Mouse (Mus musculus) small intestine, adult 2 months (tissue): ENCODE measurements at regions not wholly inside any gene's neighbourhood (a gene's known extent, or its start where the extent isn't known, plus 50 kb on each side); places are given as distances from the start of the nearest gene placed in this dataset.

Experiments
- H3K27ac ChIP-seq: fragments of 200-500 bp; 2 replicates; pipeline ENCODE4 v1.5.1; 2012; ENCODE audit warnings: low read depth, low read length, control low read depth, inconsistent platforms; ENCODE audit not compliant: insufficient read depth
- H3K27me3 ChIP-seq: fragments of 200-500 bp; 2 replicates; pipeline ENCODE4 v1.6.1; 2012; ENCODE audit warnings: mild to moderate bottlenecking, moderate library complexity, low read length, inconsistent platforms; ENCODE audit not compliant: control insufficient read depth, insufficient read depth
- H3K36me3 ChIP-seq: fragments of 200-500 bp; 2 replicates; pipeline ENCODE4 v1.6.1; 2012; ENCODE audit warnings: mild to moderate bottlenecking, low read length, control low read depth, inconsistent platforms; ENCODE audit not compliant: control insufficient read depth, insufficient read depth
- H3K4me1 ChIP-seq: fragments of 200-500 bp; 2 replicates; pipeline ENCODE4 v1.6.1; 2012; ENCODE audit warnings: low read length, inconsistent platforms, mixed read lengths; ENCODE audit not compliant: control insufficient read depth, insufficient read depth, insufficient read length
- H3K4me3 ChIP-seq: fragments of 200-500 bp; 2 replicates; pipeline ENCODE4 v1.5.1; 2012; ENCODE audit warnings: low read depth, mild to moderate bottlenecking, control low read depth, inconsistent platforms, low read length, moderate library complexity
- CTCF ChIP-seq: fragments of 200-500 bp; IDR thresholded peaks from 2 replicates; pipeline ENCODE4 v1.5.1; 2012; ENCODE audit warnings: low read depth, mild to moderate bottlenecking, control low read depth, inconsistent platforms, low read length, moderate library complexity, mixed read lengths; ENCODE audit not compliant: insufficient replicate concordance, insufficient read length; ENCODE audit errors: extremely low read depth
- POLR2A ChIP-seq: fragments of 200-500 bp; IDR thresholded peaks from 2 replicates; pipeline ENCODE4 v1.6.1; 2012; ENCODE audit warnings: low read depth, mild to moderate bottlenecking, control low read depth, inconsistent platforms, low read length, moderate library complexity
- WGBS: fragments of 180-500 bp; shearing (Covaris S2); methylation state at CpG from one replicate; pipeline ENCODE4 v1.1.7; 2018; 5-methylcytosine and 5-hydroxymethylcytosine counted together

GRCm38 (mm10) chr3:103421275-103421621 is 142.2 kb downstream of the Trim33 start:
- no peak for TF ChIP-seq CTCF
- TF ChIP-seq POLR2A = no peak
- Histone ChIP-seq H3K27me3 (no peaks in the 10 kb centered on the region), H3K36me3 (no peaks in the 10 kb centered on the region), H3K4me3 (no peak overlapping the region), H3K4me1 (no peaks in the 10 kb centered on the region), H3K27ac (no peak overlapping the region)
- WGBS = 66% methylated on average over 9 of the region's 9 CpGs

DNA sequence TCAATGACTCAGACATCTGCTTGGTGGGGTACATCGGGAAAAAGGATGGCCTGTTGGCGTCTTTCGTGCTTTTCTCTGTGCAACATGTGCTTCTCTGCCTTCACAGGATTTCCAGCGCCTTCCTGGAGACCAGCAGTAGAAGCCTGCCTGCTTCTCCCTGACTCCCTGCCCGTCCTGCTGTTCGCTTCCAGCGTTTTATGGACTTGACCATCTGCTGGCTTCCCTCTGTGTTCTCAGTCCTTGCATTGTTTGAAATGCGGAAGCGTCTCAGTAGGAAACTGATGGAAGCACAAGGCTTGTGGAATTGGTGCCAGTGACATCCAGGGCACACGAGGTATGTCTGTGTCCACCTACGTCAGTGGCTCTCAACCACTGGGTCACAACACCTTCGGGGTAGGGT is 143.7 kb downstream of the Trim33 start:
- TF ChIP-seq CTCF (no peak), POLR2A (no peak)
- H3K27ac ChIP-seq = no peak overlapping the region
- no peak overlapping the region for H3K4me3 ChIP-seq
- no peaks in the 10 kb centered on the region for H3K27me3 ChIP-seq
- 87% methylated on average over 12 of the region's 12 CpGs for WGBS
- no peaks in the 10 kb centered on the region for H3K36me3 ChIP-seq
- H3K4me1 ChIP-seq = no peaks in the 10 kb centered on the region

DNA sequence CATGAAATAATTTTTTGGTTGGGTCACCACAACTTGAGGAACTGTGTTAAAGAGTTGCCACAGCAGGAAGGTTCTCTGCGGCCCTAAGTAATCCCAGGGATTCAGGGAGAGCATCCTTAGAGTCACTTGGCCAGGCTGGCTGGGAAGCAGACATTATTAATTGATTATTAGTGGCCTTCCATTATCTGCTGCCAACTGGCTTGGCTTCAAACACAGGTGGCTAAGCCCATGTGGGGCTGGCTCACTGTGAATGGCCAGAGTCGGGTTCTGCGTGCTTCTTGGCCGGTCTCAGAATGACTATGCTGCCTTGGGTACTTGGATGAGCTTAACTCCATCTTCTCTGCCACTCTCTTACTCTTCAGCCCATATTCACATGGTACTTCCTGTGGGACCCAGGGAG is 144.2 kb downstream of the Trim33 start:
- no peak for TF ChIP-seq POLR2A
- TF ChIP-seq CTCF = no peak
- H3K4me3 ChIP-seq = no peak overlapping the region
- no peaks in the 10 kb centered on the region for H3K27me3 ChIP-seq
- no peak overlapping the region for H3K27ac ChIP-seq
- H3K36me3 ChIP-seq = no peaks in the 10 kb centered on the region
- no peaks in the 10 kb centered on the region for H3K4me1 ChIP-seq
- 86% methylated on average over 4 of the region's 4 CpGs for WGBS

- Histone ChIP-seq H3K4me3 (no peak overlapping the region), H3K4me1 (no peaks in the 10 kb centered on the region), H3K27me3 (no peaks in the 10 kb centered on the region), H3K36me3 (no peaks in the 10 kb centered on the region), H3K27ac (no peak overlapping the region)
- TF ChIP-seq POLR2A (no peak), CTCF (no peak)
- 77% methylated on average over 19 of the region's 19 CpGs for WGBS
These were observed 146.8 kb downstream of the Trim33 start for GRCm38 (mm10) chr3:103425812-103426430.

GRCm38 (mm10) chr3:103429227-103429788 is 145.7 kb upstream of the Syt6 start:
- 10% methylated on average over 5 of the region's 5 CpGs for WGBS
- Histone ChIP-seq H3K27ac (no peak overlapping the region), H3K27me3 (no peaks in the 10 kb centered on the region), H3K4me1 (no peaks in the 10 kb centered on the region), H3K4me3 (no peak overlapping the region), H3K36me3 (no peaks in the 10 kb centered on the region)
- TF ChIP-seq POLR2A = no peak
- TF ChIP-seq CTCF = peak; percentile 51; the same call in 1 of the 2 replicates

DNA sequence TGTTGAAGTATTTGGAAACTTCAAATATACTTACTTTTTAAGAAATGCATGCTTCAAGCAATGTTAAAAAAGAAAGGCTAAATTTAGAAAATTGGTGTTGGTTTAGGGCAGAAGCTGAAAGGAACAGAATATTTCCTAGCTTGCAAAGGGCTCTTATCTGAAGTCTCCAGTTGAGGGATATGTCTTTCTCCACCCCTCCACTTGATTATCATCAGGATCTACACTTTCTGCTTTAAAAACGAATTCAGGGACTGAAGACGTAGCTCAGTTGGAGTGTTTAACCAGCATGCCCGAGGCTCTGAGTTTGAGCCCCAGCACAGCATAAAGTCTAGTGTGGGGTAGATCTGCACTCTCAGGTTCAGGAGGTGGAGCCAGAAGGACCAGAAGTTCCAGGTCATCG is 144.9 kb upstream of the Syt6 start:
- 63% methylated on average over 4 of the region's 4 CpGs for WGBS
- Histone ChIP-seq H3K27ac (no peak overlapping the region), H3K4me1 (no peaks in the 10 kb centered on the region), H3K36me3 (no peaks in the 10 kb centered on the region), H3K27me3 (no peaks in the 10 kb centered on the region), H3K4me3 (no peak overlapping the region)
- TF ChIP-seq CTCF (no peak), POLR2A (no peak)

DNA sequence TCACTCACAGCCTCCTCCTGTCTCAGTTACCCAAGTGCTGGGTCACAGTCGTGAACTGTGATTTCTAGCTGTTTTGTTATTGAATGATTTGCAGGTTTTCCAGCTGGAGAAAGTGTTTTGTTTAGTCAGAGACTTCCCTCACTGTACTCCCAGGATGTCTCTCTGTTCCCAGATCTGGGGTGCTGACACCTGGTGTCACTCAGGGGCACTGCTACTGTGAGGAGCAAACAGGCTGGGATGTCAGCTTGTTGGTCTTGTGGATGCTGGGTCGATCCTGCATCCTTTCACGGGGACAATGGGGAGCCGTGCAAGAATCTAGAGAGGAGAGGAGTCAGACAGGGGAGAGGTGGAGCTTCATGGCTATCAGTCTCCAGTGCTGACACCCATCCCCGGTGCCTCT is 142.8 kb upstream of the Syt6 start:
- TF ChIP-seq CTCF = no peak
- no peak for TF ChIP-seq POLR2A
- 48% methylated on average over 5 of the region's 5 CpGs for WGBS
- H3K4me1 ChIP-seq = no peaks in the 10 kb centered on the region
- H3K27ac ChIP-seq = no peak overlapping the region
- no peak overlapping the region for H3K4me3 ChIP-seq
- no peaks in the 10 kb centered on the region for H3K36me3 ChIP-seq
- H3K27me3 ChIP-seq = no peaks in the 10 kb centered on the region

DNA sequence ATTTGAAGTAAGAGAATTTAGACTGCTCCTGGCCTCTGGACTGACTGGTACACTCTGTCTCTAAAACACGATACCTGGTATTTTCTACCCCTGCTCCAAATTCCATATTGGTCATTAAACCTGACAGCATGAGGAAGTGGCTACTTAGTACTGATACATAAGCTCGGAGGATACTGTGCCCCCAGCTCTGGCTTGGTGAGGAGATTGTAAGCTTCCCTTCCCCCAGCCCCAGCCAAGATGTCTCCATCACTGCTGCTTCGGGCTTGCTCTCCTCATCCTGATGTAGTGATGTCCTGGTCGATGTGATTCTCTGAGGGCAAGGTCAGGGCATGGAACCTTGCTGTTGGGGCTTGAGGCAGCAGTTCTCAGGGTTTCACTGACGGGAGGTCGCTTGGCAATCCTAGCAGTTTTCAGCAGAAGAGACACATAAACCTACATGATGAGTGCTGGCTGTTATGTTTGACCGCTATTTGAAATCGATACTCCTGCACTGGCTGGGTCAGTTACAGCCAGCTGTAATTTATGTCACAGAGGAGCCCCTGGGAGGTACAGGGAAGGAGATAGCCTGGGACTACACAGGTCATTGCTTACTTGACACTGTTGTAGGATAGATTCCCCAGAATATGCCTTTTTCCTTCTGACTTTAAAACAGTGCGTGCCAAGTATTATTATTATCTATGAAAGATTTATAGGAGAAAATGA is 138.0 kb upstream of the Syt6 start:
- no peak for TF ChIP-seq CTCF
- no peak for TF ChIP-seq POLR2A
- Histone ChIP-seq H3K27me3 (no peaks in the 10 kb centered on the region), H3K36me3 (no peaks in the 10 kb centered on the region), H3K27ac (no peak overlapping the region), H3K4me1 (no peaks in the 10 kb centered on the region), H3K4me3 (no peak overlapping the region)
- 79% methylated on average over 9 of the region's 9 CpGs for WGBS
